Mouse (Mus musculus) hindbrain, embryonic 10.5 days (tissue): ENCODE results near the gene Foxn3. TPM values are rescaled to one million over a fixed set of nuclear protein-coding genes. Genes with fewer than 3 reads are reported as not detected.

Experiments used
- DNase-seq: peaks from one replicate; pipeline ENCODE4 v3.0.0-alpha.2; 2017; ENCODE audit warnings: low spot score
- H3K27ac ChIP-seq: fragments of 300-500 bp; sonication (generic); 2 replicates; pipeline ENCODE4 v1.5.1; 2016; ENCODE audit warnings: mild to moderate bottlenecking, moderate library complexity
- H3K27me3 ChIP-seq: fragments of 300-500 bp; sonication (generic); 2 replicates; pipeline ENCODE4 v1.6.1; 2016; ENCODE audit warnings: mild to moderate bottlenecking; ENCODE audit not compliant: poor library complexity, insufficient read depth, severe bottlenecking
- H3K36me3 ChIP-seq: fragments of 300-500 bp; sonication (generic); 2 replicates; pipeline ENCODE4 v1.6.1; 2016; ENCODE audit warnings: mild to moderate bottlenecking, moderate library complexity
- H3K4me1 ChIP-seq: fragments of 300-500 bp; sonication (generic); replicated peaks from 2 replicates; pipeline ENCODE4 v1.6.1; 2016; ENCODE audit warnings: mild to moderate bottlenecking
- H3K4me3 ChIP-seq: fragments of 300-500 bp; sonication (generic); 2 replicates; pipeline ENCODE4 v1.5.1; 2016; ENCODE audit warnings: mild to moderate bottlenecking, moderate library complexity
- H3K9me3 ChIP-seq: fragments of 300-500 bp; sonication (generic); 2 replicates; pipeline ENCODE4 v1.6.1; 2016; ENCODE audit warnings: mild to moderate bottlenecking, moderate library complexity
- whole genome bisulfite sequencing: fragments of 180-500 bp; shearing (Covaris S2); methylation state at CpG from one replicate; pipeline ENCODE4 v1.1.7; 2016; 5-methylcytosine and 5-hydroxymethylcytosine counted together
- polyA plus RNA-seq: library from polyadenylated mRNA; unstranded; fragments of >200 nt; fragmentation: Nextera tagmentation; extraction: Ambion mirVana; gene quantifications from 2 replicates; pipeline ENCODE4 v1.2.1, GENCODE M21; 2016

Gene Foxn3
- polyA plus RNA-seq, 1 experiment from 2014 or later = 56.3 TPM

DNA sequence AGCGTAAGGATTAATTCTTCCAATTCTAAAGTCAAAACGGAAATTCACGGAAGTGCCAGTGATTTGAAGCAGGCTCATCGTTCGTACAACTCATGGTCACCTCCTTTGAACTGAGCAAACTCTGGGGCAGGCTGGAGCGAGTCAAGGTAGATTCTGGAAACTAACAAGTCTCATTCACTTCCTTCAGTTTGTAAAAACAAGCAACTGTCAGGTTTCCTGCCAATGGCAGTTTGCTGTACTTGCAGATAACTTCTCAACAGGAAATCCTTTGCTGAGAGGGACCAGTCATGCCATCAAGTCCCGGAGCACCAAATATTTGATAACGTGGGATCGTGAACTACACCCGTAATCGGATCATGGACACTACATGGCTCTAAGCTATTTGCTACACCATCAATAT lies 3.9 kb downstream of the Foxn3 start:
- H3K4me1 ChIP-seq = peaks cover 27% of the 10 kb centered on the region
- no peak overlapping the region for H3K4me3 ChIP-seq
- no peaks in the 10 kb centered on the region for H3K27me3 ChIP-seq
- no peak for DNase-seq
- peaks cover 4% of the 10 kb centered on the region; the same call in 1 of the 2 replicates for H3K36me3 ChIP-seq
- WGBS = 83% methylated on average over 11 of the region's 11 CpGs
- no peak overlapping the region for H3K27ac ChIP-seq
- no peaks in the 10 kb centered on the region for H3K9me3 ChIP-seq

DNA sequence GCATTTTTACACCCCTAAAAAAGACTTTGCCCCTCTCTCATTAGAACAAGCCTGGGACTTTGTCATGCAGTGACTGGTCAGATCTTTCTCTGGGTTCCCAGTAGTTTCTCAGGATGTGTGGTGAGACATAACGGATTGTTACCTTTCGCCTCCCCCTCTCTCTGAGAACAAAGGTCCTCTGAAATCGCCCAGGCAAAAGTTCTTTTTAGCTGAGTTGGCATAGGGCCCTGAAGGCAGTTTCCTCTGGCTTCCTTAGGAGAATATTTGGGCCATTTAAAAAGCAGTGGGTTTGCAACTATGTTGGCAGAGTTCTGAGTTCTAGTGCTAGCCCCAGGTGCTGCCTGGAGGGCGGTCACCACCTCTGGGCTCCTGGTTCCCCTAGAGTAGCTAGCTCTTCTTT lies 4.9 kb downstream of the Foxn3 start:
- no peak overlapping the region for H3K27ac ChIP-seq
- no peak overlapping the region for H3K4me3 ChIP-seq
- WGBS = 85% methylated on average over 4 of the region's 4 CpGs
- no peaks in the 10 kb centered on the region for H3K9me3 ChIP-seq
- no peaks in the 10 kb centered on the region for H3K27me3 ChIP-seq
- H3K4me1 ChIP-seq = peaks cover 20% of the 10 kb centered on the region
- H3K36me3 ChIP-seq = peaks cover 4% of the 10 kb centered on the region; the same call in 1 of the 2 replicates
- no peak for DNase-seq

DNA sequence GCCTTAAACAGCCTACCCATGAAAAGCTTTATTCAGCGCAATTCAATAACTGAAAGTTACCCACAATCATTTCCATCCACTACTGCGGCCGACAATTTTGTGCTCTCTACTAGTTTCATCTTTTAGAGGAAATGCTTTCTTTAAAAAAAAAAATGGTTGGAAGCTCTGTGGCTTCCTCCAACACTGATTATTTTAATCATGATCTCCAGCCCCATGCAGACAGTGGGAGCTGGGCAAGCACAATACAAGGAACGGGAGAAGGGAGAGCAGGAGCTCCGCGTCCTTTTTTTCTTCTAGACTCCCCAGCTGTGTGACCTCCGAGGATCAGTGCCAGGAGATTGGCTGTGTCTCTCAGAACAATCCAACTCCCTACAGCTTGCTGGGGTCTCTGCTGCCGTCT lies 5.9 kb downstream of the Foxn3 start:
- Histone ChIP-seq H3K27me3 (no peaks in the 10 kb centered on the region), H3K36me3 (peaks cover 7% of the 10 kb centered on the region; the same call in 1 of the 2 replicates), H3K27ac (no peak overlapping the region), H3K4me3 (no peak overlapping the region), H3K9me3 (no peaks in the 10 kb centered on the region), H3K4me1 (peaks cover 20% of the 10 kb centered on the region)
- DNase-seq = no peak
- 72% methylated on average over 8 of the region's 8 CpGs for whole genome bisulfite sequencing

DNA sequence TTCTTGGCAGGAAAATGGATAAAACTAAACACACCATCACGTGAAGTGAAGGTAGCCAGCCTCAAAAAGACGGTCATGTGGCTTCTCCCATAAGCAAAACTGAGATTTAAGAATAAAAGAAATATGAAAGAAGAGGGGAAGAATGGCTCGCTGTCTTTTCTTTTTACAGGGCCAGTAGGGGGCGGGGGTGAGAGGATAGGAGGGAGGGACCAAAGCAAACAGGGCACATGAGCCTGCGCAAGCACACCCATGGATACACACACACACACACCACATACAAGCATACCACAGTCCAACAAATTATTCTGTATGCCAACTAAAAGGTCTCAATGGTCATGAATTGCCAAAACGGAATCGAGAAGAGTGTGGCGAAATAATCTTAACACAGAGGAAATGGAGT lies 12.8 kb downstream of the Foxn3 start:
- no peak overlapping the region for H3K27ac ChIP-seq
- H3K4me1 ChIP-seq = peaks cover 5% of the 10 kb centered on the region; the same call in 1 of the 2 replicates
- 0 out of 2 replicates have a peak, but pooled peaks cover 2% of the 10 kb centered on the region for H3K36me3 ChIP-seq
- H3K9me3 ChIP-seq = no peaks in the 10 kb centered on the region
- H3K27me3 ChIP-seq = no peaks in the 10 kb centered on the region
- H3K4me3 ChIP-seq = no peak overlapping the region
- WGBS = 65% methylated on average over 8 of the region's 8 CpGs
- DNase-seq = no peak

DNA sequence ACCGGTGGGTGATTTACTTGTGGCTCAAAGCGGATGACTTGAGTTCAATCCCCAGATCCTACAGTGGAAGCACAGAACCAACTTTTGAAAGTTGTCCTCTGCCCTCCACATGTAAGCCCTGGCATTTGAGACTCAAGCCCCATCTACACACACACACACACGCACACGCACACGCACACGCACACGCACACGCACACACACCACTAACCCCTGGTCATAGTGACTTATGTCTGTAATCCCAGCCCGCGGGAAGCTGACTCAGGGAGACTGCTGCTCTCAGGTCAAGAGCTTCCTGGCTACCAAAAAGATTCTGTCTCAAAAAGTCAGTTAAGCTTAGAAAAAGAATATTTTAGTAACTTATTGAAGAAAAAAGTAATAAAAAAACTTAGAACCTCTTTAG lies 13.6 kb downstream of the Foxn3 start:
- H3K36me3 ChIP-seq = 0 out of 2 replicates have a peak, but pooled peaks cover 2% of the 10 kb centered on the region
- WGBS = 95% methylated on average over 10 of the region's 10 CpGs
- DNase-seq = no peak
- H3K4me1 ChIP-seq = peaks cover 8% of the 10 kb centered on the region; the same call in 1 of the 2 replicates
- no peak overlapping the region for H3K27ac ChIP-seq
- no peaks in the 10 kb centered on the region for H3K27me3 ChIP-seq
- H3K9me3 ChIP-seq = no peaks in the 10 kb centered on the region
- no peak overlapping the region for H3K4me3 ChIP-seq

DNA sequence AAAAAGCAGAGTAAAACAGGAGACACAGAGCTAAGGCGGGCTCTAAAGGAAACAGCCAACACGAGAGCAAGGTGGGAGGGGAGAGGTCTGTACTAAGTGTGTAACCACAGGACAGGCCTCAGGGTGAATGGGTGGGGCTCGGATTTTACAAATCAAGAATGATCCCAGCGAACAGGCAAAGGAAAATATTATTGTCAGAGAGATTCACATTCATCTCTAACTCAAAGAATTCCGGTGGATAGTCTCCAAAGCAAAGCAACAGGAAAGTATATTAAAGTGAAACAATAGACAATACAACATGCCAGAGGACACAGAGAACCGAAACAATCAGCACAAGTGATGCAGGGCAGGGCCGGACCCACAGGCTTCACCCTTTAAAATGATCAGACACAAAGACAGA lies 15.0 kb downstream of the Foxn3 start:
- Histone ChIP-seq H3K36me3 (peaks cover 10% of the 10 kb centered on the region), H3K4me3 (no peak overlapping the region), H3K9me3 (no peaks in the 10 kb centered on the region), H3K4me1 (peaks cover 8% of the 10 kb centered on the region; the same call in 1 of the 2 replicates), H3K27me3 (no peaks in the 10 kb centered on the region), H3K27ac (no peak overlapping the region)
- DNase-seq = no peak
- WGBS = 80% methylated on average over 7 of the region's 7 CpGs

DNA sequence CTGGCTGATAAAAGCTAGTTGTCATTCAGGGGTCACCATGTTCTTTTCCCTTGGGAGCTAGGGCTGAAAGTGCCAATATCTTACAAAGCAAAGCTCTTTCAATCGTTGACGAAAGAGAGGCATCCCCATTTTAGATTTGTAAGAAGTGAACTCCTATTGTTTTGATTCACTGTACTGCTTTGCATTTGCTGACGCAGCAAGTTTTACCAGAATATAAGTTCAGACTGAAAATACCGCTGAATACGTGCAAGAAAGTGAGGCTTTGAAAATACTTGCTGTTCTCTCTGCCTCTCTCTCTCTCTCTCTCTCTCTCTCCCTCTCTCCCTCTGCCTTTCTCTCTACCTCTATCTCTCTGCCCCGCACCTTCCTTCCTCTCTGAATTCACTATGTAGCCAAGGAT lies 16.1 kb downstream of the Foxn3 start:
- DNase-seq = no peak
- WGBS = 91% methylated on average over 6 of the region's 6 CpGs
- peaks cover 9% of the 10 kb centered on the region for H3K36me3 ChIP-seq

DNA sequence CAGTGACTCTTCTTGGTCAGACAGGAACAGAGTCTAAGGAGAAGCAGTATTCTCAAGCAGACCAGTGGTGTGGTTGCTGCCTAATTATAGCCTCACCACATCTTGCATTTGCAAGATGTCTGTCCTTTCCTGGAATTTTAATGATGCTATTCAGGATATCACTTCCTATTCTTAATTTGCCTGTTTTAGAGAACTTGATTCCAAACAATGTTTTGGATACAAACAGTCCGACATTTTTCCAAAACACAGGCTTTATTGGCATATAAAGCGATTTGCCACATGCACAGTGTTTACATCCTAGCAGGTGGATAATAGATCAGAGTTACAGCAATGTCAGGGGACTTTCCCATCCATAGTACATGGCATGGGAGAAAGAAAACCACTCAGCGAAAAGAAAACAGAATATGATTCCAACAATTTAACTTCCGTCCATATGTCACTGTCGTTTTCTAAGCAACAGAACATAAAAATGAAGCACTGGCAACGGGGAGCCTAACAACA lies 18.1 kb downstream of the Foxn3 start:
- Histone ChIP-seq H3K4me1 (peaks cover 8% of the 10 kb centered on the region; the same call in 1 of the 2 replicates), H3K27ac (no peak overlapping the region), H3K27me3 (no peaks in the 10 kb centered on the region), H3K4me3 (no peak overlapping the region), H3K9me3 (no peaks in the 10 kb centered on the region), H3K36me3 (peaks cover 9% of the 10 kb centered on the region)
- no peak for DNase-seq
- WGBS = 81% methylated on average over 6 of the region's 6 CpGs

More for the DNA sequence above, 16.1 kb downstream of the Foxn3 start:
- H3K27ac ChIP-seq = no peak overlapping the region
- H3K27me3 ChIP-seq = no peaks in the 10 kb centered on the region
- H3K9me3 ChIP-seq = no peaks in the 10 kb centered on the region
- H3K4me1 ChIP-seq = peaks cover 8% of the 10 kb centered on the region; the same call in 1 of the 2 replicates
- H3K4me3 ChIP-seq = no peak overlapping the region

DNA sequence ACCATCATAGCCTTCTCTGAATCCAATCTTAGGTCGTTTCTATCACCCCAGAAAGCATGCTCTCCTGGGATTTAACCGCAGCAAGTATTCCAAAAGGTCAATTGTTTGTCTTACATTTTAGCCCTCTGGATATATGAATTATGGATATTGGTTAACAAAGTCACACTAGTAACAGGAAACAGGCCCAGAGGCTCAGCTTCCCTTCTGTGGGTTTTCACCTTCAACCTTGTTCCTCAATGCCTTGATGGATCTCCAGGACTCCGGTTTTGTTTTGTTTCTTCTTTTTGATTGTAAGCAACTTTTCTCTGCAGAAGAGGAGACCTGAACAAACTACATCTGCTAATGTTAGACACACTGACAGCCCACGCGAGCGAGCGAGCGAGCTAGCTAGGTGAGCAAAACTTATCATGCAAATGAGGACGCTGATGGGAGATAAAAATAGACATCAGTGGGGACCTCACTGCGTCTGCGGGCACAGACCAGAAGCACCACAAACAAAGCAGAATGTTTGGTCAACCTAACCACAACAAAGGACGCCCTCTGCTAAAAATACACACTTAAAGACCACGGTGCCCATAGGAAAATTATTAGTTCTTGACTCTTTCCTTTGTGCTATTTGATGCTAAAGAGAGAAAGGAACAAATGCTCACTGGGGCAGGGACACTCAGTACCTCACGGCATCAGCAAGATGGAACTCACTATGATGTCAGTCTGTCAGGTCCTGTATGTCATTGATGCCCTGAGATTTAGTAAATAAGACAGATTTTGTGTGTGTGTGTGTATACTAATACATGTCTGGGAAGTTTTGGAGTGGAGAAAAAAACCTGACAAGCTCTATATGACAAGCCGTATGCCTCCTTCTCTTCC lies 18.9 kb downstream of the Foxn3 start:
- 90% methylated on average over 15 of the region's 15 CpGs for WGBS
- Histone ChIP-seq H3K36me3 (peaks cover 9% of the 10 kb centered on the region), H3K9me3 (no peaks in the 10 kb centered on the region), H3K4me3 (no peak overlapping the region), H3K27ac (no peak overlapping the region), H3K27me3 (no peaks in the 10 kb centered on the region), H3K4me1 (peaks cover 8% of the 10 kb centered on the region; the same call in 1 of the 2 replicates)
- no peak for DNase-seq

DNA sequence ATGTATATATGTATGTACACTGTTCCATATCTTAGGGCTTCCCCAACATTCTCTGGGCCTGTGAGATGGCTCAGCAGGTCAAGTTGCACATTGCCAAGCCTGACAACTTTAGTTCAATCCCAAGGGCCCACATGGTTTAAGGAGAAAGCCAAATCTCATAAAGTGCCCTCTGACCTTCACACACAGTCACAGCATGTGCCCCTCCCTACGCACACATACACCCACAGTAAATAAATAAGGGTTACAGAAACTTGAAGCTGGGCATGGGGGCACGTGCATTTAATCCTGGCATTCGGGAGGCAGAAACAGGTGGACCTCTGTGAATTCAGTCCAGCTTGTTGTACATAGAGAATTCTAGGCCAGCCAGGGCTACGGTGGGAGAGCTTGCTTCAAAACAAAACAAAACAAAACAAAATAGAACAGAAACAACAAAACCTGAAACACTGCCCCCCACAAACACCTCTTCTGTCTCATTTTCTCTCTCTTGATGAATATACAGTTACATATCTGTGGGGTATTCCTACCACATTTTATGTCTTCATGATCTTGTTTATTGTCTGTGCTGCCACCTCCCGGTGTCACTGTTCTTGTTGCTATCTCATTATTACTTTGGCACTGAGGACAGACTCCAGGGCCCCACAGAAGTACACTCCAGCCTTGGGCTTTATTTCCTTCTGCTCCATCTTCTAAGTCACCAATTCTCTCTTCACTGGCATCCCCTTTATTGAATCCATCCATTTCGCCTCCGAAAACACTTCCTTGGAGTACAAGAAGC lies 19.8 kb downstream of the Foxn3 start:
- Histone ChIP-seq H3K9me3 (no peaks in the 10 kb centered on the region), H3K36me3 (peaks cover 9% of the 10 kb centered on the region), H3K4me3 (no peak overlapping the region), H3K4me1 (peaks cover 8% of the 10 kb centered on the region; the same call in 1 of the 2 replicates), H3K27ac (no peak overlapping the region), H3K27me3 (no peaks in the 10 kb centered on the region)
- no peak for DNase-seq
- 91% methylated on average over 7 of the region's 7 CpGs for WGBS

DNA sequence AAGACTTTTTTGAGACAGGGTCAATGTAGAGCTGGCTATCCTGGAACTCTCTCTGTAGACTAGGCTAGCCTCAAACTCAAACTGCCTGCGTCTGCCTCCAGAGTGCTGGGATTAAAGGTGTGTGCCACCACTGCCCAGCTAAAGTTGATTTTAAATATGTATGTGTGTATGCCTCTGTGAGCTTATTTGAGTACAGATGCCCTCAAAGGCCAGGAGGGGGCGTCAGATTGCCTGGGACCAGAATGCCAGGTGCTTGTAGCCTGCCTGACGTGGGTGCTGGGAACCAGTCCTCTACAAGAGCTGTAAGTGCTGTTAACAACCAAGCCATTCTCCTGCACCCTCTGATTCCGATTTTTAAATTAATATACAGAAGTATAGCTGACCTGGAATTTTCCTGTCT lies 23.2 kb downstream of the Foxn3 start:
- no peak overlapping the region for H3K4me3 ChIP-seq
- H3K4me1 ChIP-seq = no peaks in the 10 kb centered on the region
- no peaks in the 10 kb centered on the region for H3K27me3 ChIP-seq
- H3K27ac ChIP-seq = no peak overlapping the region
- H3K36me3 ChIP-seq = peaks cover 27% of the 10 kb centered on the region
- WGBS = 89% methylated on average over 4 of the region's 4 CpGs
- H3K9me3 ChIP-seq = peaks cover 19% of the 10 kb centered on the region
- no peak for DNase-seq

DNA sequence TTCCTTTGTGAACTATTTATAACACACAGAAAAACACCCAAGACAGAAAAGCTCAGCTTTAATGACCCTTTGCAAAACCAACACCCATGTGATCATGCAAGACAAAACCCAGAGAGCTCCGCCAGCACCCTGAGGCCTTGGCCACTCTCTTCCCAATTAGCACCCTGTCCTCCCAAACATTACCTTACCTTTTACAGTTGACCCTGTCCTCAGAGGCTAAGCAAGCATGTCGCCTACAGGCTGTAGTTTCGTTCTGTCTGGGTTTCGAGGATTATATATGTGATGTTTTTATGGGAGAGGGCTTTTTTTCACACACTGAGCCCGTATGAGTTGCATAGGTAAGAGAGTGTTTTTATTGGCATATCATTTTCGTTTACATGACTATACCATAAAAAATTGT lies 26.1 kb downstream of the Foxn3 start:
- H3K4me1 ChIP-seq = no peaks in the 10 kb centered on the region
- H3K4me3 ChIP-seq = no peak overlapping the region
- H3K9me3 ChIP-seq = peaks cover 32% of the 10 kb centered on the region
- H3K27me3 ChIP-seq = no peaks in the 10 kb centered on the region
- no peak for DNase-seq
- 94% methylated on average over 6 of the region's 6 CpGs for WGBS
- no peak overlapping the region for H3K27ac ChIP-seq
- H3K36me3 ChIP-seq = peaks cover 35% of the 10 kb centered on the region

DNA sequence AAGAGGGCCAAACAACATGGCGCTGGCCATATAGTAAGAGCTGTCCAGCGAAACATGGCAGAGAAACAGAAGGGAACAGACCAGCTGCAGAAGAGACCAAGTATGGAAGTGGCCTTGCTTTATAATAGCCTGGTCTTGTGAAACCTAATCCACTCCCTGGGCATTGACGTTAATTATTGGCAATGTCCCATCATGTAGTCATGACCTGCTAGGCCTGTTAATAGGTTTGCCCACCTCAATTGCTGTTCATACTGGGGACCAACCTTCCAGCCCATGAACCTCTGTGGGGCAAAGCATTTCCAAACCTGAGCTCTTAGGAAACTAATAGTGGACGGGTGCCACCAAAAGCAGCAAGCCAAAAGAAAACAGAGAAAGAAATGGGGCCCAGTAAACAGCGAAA lies 27.0 kb downstream of the Foxn3 start:
- Histone ChIP-seq H3K4me3 (no peak overlapping the region), H3K27ac (no peak overlapping the region), H3K4me1 (no peaks in the 10 kb centered on the region), H3K36me3 (peaks cover 35% of the 10 kb centered on the region), H3K9me3 (peaks cover 32% of the 10 kb centered on the region), H3K27me3 (no peaks in the 10 kb centered on the region)
- 97% methylated on average over 5 of the region's 5 CpGs for WGBS
- DNase-seq = no peak
